Mouse (Mus musculus): Measurements from ENCODE around the gene Btbd35f6.
"Not testable (repeated sequence)": the region's sequence is repeated elsewhere in the genome, so short reads cannot be mapped to it uniquely, and the experiment has no call there.

Btbd35f6 gene

GRCm38 (mm10) chrX:33956440-33956839, at the start of gene Btbd35f6:
Gene Btbd35f6, minus strand, starts transcription at chrX:33956540.
- not testable (repeated sequence) for DNase-seq (ENCODE audit: low read depth, low spot score)

GRCm38 (mm10) chrX:33986716-33987115, 30.4 kb upstream of the Btbd35f6 start, which contains the start of gene Gm21870:
Gene Gm21870, minus strand, starts transcription at chrX:33986816.
- not testable (repeated sequence) for DNase-seq (ENCODE audit: low read depth, low spot score)

DNA sequence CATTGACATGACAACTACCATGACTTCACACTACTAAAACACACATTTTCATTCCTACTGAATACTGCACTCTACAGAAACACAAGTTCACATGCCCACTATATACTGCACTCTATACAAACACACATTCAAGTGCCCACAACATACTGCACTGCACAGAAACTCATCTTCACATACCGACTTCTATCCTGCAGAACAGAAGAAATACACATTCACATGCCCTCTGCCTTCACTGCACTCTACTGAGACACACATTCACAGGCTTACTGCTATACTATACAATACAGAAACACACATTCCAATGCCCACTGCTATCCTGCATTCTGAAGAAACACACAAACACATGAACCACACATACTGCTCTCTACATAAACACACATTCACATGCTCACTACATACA, 26.1 kb downstream of the Btbd35f6 start:
- DNase-seq (ENCODE audit: low read depth, low spot score): not testable (repeated sequence)

- not testable (repeated sequence) for DNase-seq (ENCODE audit: low read depth, low spot score)
Measured at GRCm38 (mm10) chrX:33928225-33928624, 28.1 kb downstream of the Btbd35f6 start.

DNA sequence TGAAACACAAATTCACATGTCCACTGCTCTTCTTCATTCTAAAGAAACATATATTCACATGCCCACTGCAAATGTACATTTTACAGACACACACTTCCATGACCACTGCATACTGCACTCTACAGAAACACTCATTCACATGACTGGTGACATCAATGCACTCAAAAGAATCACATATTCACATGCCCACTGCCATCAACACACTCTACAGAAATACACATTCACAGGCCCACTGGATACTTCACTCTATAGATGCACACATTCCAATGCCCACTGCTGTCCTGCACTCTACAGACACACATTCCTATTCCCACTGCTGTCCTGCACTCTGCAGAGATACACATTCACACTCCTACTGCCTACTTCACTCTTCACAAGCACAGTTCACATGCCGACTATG, 30.0 kb downstream of the Btbd35f6 start:
- DNase-seq (ENCODE audit: low read depth, low spot score): not testable (repeated sequence)

DNA sequence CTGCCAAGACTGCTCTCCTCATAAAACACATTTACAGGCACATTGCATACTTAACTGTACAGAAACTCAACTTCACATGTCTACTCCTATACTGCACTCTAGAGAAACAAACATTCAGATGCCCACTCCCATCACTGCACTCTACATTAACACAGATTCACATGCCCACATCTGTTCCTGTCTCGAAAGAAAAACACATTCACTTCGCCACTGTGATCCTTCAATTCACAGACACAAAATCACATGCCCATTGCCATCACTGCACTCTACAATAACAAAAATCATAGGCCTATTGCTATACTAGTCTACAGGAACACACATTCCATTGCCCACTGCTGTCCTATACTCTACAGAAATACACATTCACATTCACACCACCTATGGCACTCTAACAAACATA, 30.9 kb downstream of the Btbd35f6 start:
- not testable (repeated sequence) for DNase-seq (ENCODE audit: low read depth, low spot score)

Data from skeletal muscle tissue, adult 2 months (tissue).